Mouse (Mus musculus): ENCODE data around the gene Glis3. TPM values are rescaled to one million over a fixed set of nuclear protein-coding genes. Genes with fewer than 3 reads are reported as not detected.

Gene Glis3
- polyA plus RNA-seq, 1 experiment from 2014 or later: 7.9 TPM

DNA sequence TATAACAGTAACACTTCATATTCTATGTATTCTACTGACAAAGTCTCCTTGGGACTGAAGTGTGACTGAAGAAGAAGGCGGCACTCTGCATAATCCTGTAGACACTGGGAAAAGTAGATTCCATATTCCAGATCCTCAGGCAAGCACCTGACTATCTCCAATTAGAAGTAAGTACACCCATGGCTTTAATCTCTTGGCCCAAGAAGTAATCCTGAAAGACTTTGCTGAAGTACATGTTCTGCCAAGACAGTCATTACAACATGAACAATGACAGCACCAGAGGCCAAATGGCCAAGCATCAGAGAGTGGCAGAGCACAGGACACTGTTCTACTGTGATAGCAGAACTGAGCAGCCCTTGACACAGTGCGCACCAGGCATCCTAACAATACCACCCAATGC, 414.1 kb downstream of the Glis3 start:
- WGBS: 92% methylated on average over 2 of the region's 2 CpGs
- no peak overlapping the region for H3K4me3 ChIP-seq (ENCODE audit: low read length)

DNA sequence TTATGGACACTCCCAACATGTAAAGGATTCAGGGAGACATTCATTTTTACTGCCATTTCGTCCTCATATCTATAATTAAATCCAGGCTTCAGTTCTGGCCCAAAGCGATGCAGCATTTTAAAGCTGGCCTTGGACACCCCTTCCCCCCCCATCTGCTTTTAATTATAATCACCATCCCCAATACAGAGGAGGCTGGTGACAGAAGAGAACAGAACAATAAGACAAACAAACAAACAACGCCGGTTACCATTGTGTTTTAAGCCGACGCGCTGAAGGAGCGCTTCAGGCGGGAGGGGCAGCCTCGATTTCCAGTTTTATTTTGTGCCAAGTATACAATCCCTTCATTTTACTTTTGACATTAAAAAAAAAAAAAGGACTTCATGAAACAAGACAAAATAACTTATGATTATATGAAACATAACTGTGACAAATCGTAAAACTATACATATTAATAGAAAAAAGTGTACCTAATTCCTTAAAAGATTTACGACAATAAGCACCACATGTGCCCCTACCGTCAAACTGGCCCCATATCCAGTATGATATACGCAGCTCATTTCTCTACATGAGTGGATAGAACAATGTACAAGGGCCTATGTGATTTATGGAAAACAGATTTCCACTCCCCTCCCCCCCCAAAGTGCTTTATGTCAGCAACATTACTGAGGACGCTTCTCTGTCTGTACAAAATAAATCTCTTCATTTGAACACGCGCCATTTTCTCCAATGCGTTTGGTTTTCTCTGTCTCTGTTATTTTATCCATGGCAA, 420.8 kb downstream of the Glis3 start:
- Histone ChIP-seq H3K36me3 (ENCODE audit: control insufficient read depth, insufficient read depth, low read length) (no peaks in the 10 kb centered on the region), H3K4me2 (replicated peaks; ENCODE audit: low read depth, low read length) (no peak overlapping the region), H3K4me1 (ENCODE audit: control insufficient read depth, insufficient read depth, low read length) (no peaks in the 10 kb centered on the region), H3K27me3 (ENCODE audit: control insufficient read depth, insufficient read depth, low read length) (no peaks in the 10 kb centered on the region), H3K4me3 (ENCODE audit: low read length) (no peak overlapping the region), H3K9me3 (ENCODE audit: control insufficient read depth, low read length) (no peaks in the 10 kb centered on the region), H3K9ac (ENCODE audit: low read depth, low read length) (no peak overlapping the region), H3K27ac (ENCODE audit: low read depth, low read length) (no peak overlapping the region)
- ATAC-seq (ENCODE audit: low FRiP score, low TSS enrichment): no peak
- 73% methylated on average over 18 of the region's 18 CpGs for WGBS

More for the DNA sequence above, 414.1 kb downstream of the Glis3 start:
- Histone ChIP-seq H3K4me1 (ENCODE audit: control insufficient read depth, insufficient read depth, low read length) (no peaks in the 10 kb centered on the region), H3K27me3 (ENCODE audit: control insufficient read depth, insufficient read depth, low read length) (no peaks in the 10 kb centered on the region), H3K36me3 (ENCODE audit: control insufficient read depth, insufficient read depth, low read length) (no peaks in the 10 kb centered on the region), H3K9ac (ENCODE audit: low read depth, low read length) (no peak overlapping the region), H3K9me3 (ENCODE audit: control insufficient read depth, low read length) (no peaks in the 10 kb centered on the region), H3K27ac (ENCODE audit: low read depth, low read length) (no peak overlapping the region), H3K4me2 (replicated peaks; ENCODE audit: low read depth, low read length) (no peak overlapping the region)
- no peak for ATAC-seq (ENCODE audit: low FRiP score, low TSS enrichment)

DNA sequence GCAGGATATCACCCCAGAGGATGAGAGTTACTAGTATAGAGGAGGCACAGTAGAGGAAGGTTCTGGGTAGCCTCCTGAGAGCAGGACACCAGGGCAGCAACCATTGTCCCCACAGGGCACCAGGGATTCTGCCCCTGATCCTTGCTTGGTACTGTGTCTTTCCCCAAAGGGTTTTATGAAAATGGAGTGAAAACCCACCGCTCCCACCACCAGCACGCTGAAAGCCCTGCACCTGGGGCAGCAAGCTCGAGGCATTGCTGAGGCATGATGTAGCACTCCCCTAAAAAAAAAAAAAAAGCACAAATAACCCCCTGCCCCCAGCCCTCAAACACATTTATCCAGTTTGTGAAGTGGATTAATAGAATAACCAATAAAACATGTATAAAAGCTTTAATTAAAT, 421.4 kb downstream of the Glis3 start:
- no peak overlapping the region for H3K27ac ChIP-seq (ENCODE audit: low read depth, low read length)
- no peaks in the 10 kb centered on the region for H3K36me3 ChIP-seq (ENCODE audit: control insufficient read depth, insufficient read depth, low read length)
- ATAC-seq (ENCODE audit: low FRiP score, low TSS enrichment): no peak
- WGBS: 71% methylated on average over 3 of the region's 3 CpGs
- no peak overlapping the region for H3K4me2 ChIP-seq (replicated peaks; ENCODE audit: low read depth, low read length)
- H3K4me1 ChIP-seq (ENCODE audit: control insufficient read depth, insufficient read depth, low read length): no peaks in the 10 kb centered on the region
- no peak overlapping the region for H3K9ac ChIP-seq (ENCODE audit: low read depth, low read length)
- no peak overlapping the region for H3K4me3 ChIP-seq (ENCODE audit: low read length)
- no peaks in the 10 kb centered on the region for H3K27me3 ChIP-seq (ENCODE audit: control insufficient read depth, insufficient read depth, low read length)
- H3K9me3 ChIP-seq (ENCODE audit: control insufficient read depth, low read length): no peaks in the 10 kb centered on the region

DNA sequence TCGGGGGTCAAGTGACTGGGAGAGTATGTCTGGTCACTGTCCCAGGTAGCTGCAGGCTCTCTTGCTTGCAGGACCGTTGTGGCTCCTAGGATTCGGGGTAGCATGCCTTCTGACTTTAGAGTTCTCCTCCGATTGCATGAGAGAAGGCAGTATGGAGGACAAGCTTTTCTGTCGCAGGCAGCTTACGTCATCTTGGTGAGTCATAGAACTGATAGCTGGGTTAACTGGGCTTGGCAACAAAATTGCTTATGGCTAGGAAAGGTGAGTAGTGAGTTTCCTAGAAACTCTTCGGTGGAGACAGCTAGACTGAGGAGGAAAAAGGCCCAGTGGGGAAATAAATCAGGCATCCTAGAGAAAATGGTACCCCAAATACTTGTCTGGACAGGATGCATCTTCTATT, 432.5 kb downstream of the Glis3 start:
- Histone ChIP-seq H3K4me3 (ENCODE audit: low read length) (no peak overlapping the region), H3K27me3 (ENCODE audit: control insufficient read depth, insufficient read depth, low read length) (no peaks in the 10 kb centered on the region), H3K9me3 (ENCODE audit: control insufficient read depth, low read length) (no peaks in the 10 kb centered on the region), H3K4me1 (ENCODE audit: control insufficient read depth, insufficient read depth, low read length) (no peaks in the 10 kb centered on the region), H3K9ac (ENCODE audit: low read depth, low read length) (no peak overlapping the region), H3K27ac (ENCODE audit: low read depth, low read length) (no peak overlapping the region), H3K4me2 (replicated peaks; ENCODE audit: low read depth, low read length) (no peak overlapping the region), H3K36me3 (ENCODE audit: control insufficient read depth, insufficient read depth, low read length) (no peaks in the 10 kb centered on the region)
- WGBS: 85% methylated on average over 7 of the region's 7 CpGs
- no peak for ATAC-seq (ENCODE audit: low FRiP score, low TSS enrichment)

DNA sequence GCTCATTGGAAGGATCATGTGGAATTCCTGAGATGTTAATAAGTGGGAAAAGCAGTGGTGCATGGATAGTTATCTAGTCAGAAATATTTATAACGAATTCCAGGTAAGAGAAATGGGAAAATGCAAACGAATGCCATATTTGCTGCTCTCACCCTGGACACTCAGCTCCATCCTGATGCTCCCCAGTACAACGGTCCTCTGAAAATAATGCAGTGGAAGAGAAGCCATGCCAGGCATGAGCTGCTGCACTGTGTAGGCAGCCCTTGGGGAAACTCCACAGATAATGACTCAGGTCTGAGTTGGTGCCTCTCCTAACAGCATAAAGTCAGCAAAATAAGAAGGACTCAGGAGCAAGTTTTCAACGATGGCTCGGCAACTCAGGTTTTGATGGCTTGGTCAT, 433.7 kb downstream of the Glis3 start:
- no peaks in the 10 kb centered on the region for H3K4me1 ChIP-seq (ENCODE audit: control insufficient read depth, insufficient read depth, low read length)
- no peaks in the 10 kb centered on the region for H3K36me3 ChIP-seq (ENCODE audit: control insufficient read depth, insufficient read depth, low read length)
- H3K9ac ChIP-seq (ENCODE audit: low read depth, low read length): no peak overlapping the region
- no peak overlapping the region for H3K4me2 ChIP-seq (replicated peaks; ENCODE audit: low read depth, low read length)
- H3K27ac ChIP-seq (ENCODE audit: low read depth, low read length): no peak overlapping the region
- H3K9me3 ChIP-seq (ENCODE audit: control insufficient read depth, low read length): no peaks in the 10 kb centered on the region; the same call in 1 of the 2 replicates
- ATAC-seq (ENCODE audit: low FRiP score, low TSS enrichment): no peak
- 81% methylated on average over 5 of the region's 5 CpGs for WGBS
- H3K27me3 ChIP-seq (ENCODE audit: control insufficient read depth, insufficient read depth, low read length): no peaks in the 10 kb centered on the region
- no peak overlapping the region for H3K4me3 ChIP-seq (ENCODE audit: low read length)

DNA sequence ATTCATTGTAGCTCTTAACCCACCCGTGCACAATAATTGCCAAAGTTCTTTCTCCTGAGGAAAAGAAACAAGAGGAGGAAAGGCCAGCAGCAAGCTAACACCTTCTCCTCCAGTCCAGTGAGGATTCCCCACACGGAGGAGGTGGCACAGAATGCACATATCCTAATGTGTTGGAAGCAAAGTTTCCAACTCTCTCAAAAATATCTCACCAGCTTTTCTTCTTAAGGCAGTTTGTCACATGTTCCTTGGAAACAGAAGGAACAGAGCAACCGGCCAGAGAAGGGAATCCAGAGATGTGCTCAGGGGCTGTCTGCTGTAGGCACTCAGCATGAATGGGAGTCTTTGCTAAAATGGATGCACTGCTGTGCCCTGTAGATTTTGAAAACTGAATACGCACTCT, 441.8 kb downstream of the Glis3 start:
- WGBS: 84% methylated on average over 4 of the region's 4 CpGs
- no peak overlapping the region for H3K9ac ChIP-seq (ENCODE audit: low read depth, low read length)
- no peaks in the 10 kb centered on the region for H3K4me1 ChIP-seq (ENCODE audit: control insufficient read depth, insufficient read depth, low read length)
- H3K4me3 ChIP-seq (ENCODE audit: low read length): no peak overlapping the region
- H3K9me3 ChIP-seq (ENCODE audit: control insufficient read depth, low read length): no peaks in the 10 kb centered on the region; the same call in 1 of the 2 replicates
- ATAC-seq (ENCODE audit: low FRiP score, low TSS enrichment): no peak
- H3K4me2 ChIP-seq (replicated peaks; ENCODE audit: low read depth, low read length): no peak overlapping the region
- H3K36me3 ChIP-seq (ENCODE audit: control insufficient read depth, insufficient read depth, low read length): no peaks in the 10 kb centered on the region
- no peak overlapping the region for H3K27ac ChIP-seq (ENCODE audit: low read depth, low read length)
- no peaks in the 10 kb centered on the region for H3K27me3 ChIP-seq (ENCODE audit: control insufficient read depth, insufficient read depth, low read length)

DNA sequence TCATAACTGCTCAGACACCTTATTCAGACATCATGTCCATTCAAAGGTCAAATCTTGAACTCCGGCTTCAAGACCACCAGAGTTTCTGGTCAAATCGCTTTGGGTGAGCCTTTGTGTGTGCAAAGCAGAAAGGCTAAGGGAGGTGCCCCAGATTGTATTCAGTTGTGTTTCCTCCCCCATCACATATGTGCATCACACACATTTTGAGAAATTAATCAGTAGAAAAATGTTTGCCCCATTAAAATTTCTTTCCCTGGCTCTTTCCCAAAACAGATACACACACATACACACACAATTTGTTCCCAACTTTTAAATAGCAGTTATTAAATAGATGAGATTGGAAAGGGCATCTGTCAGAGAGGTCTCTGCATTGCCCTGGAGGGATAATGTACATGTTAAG, 442.3 kb downstream of the Glis3 start:
- no peaks in the 10 kb centered on the region for H3K36me3 ChIP-seq (ENCODE audit: control insufficient read depth, insufficient read depth, low read length)
- no peaks in the 10 kb centered on the region; the same call in 1 of the 2 replicates for H3K9me3 ChIP-seq (ENCODE audit: control insufficient read depth, low read length)
- no peak overlapping the region for H3K27ac ChIP-seq (ENCODE audit: low read depth, low read length)
- H3K9ac ChIP-seq (ENCODE audit: low read depth, low read length): no peak overlapping the region
- no peaks in the 10 kb centered on the region for H3K4me1 ChIP-seq (ENCODE audit: control insufficient read depth, insufficient read depth, low read length)
- no peak for ATAC-seq (ENCODE audit: low FRiP score, low TSS enrichment)
- no peak overlapping the region for H3K4me3 ChIP-seq (ENCODE audit: low read length)
- 91% methylated on average over 2 of the region's 2 CpGs for WGBS
- no peaks in the 10 kb centered on the region for H3K27me3 ChIP-seq (ENCODE audit: control insufficient read depth, insufficient read depth, low read length)
- H3K4me2 ChIP-seq (replicated peaks; ENCODE audit: low read depth, low read length): no peak overlapping the region

DNA sequence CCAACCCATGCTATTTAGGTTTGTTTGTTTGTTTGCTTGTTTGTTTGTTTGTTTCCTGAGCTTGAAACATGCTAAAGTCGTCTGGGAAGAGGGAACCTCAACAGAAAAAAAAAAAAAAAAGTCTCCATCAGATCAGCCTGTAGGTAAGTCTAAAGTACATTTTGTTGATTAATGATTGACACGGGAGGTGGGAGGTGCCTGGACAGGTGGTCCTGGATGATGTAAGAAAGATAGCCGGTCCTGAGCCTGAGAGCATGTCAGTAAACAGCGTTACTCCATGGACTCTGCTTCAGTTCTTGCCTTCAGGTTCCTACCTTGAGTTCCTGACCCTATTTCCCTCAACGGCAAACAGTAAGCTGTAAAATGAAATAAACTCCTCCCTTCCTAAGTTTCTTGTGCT, 444.3 kb downstream of the Glis3 start:
- Histone ChIP-seq H3K4me3 (ENCODE audit: low read length) (no peak overlapping the region), H3K4me2 (replicated peaks; ENCODE audit: low read depth, low read length) (no peak overlapping the region), H3K27me3 (ENCODE audit: control insufficient read depth, insufficient read depth, low read length) (no peaks in the 10 kb centered on the region), H3K27ac (ENCODE audit: low read depth, low read length) (no peak overlapping the region), H3K9ac (ENCODE audit: low read depth, low read length) (no peak overlapping the region), H3K9me3 (ENCODE audit: control insufficient read depth, low read length) (no peaks in the 10 kb centered on the region), H3K36me3 (ENCODE audit: control insufficient read depth, insufficient read depth, low read length) (no peaks in the 10 kb centered on the region), H3K4me1 (ENCODE audit: control insufficient read depth, insufficient read depth, low read length) (no peaks in the 10 kb centered on the region)
- no peak for ATAC-seq (ENCODE audit: low FRiP score, low TSS enrichment)
- 70% methylated on average over 5 of the region's 5 CpGs for WGBS

DNA sequence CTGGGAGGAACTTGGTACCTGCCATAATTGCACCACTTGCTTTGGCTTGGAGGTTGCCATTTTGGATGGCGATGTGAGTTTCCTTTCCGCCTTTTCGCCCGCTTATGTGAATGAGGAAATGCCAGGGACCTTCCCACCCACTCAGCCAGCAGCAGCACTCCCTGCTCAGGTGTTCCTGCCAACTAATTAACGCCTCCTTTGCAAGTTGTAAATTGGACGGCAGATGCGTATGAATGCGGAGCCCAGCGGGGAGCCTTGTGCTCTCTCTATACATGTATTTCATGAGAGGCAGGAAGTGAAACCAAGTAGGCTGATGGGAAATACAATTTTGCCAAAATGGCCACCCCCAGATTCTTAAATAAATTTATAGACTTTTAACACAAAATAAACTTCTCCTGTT, 444.8 kb downstream of the Glis3 start:
- H3K4me3 ChIP-seq (ENCODE audit: low read length): no peak overlapping the region
- WGBS: 92% methylated on average over 9 of the region's 9 CpGs
- H3K4me2 ChIP-seq (replicated peaks; ENCODE audit: low read depth, low read length): no peak overlapping the region
- H3K9ac ChIP-seq (ENCODE audit: low read depth, low read length): no peak overlapping the region
- H3K27ac ChIP-seq (ENCODE audit: low read depth, low read length): no peak overlapping the region
- H3K4me1 ChIP-seq (ENCODE audit: control insufficient read depth, insufficient read depth, low read length): no peaks in the 10 kb centered on the region
- no peaks in the 10 kb centered on the region for H3K36me3 ChIP-seq (ENCODE audit: control insufficient read depth, insufficient read depth, low read length)
- H3K27me3 ChIP-seq (ENCODE audit: control insufficient read depth, insufficient read depth, low read length): no peaks in the 10 kb centered on the region
- no peak for ATAC-seq (ENCODE audit: low FRiP score, low TSS enrichment)
- H3K9me3 ChIP-seq (ENCODE audit: control insufficient read depth, low read length): no peaks in the 10 kb centered on the region

Data from kidney, embryonic 14.5 days (tissue).